Mouse (Mus musculus): ENCODE data around the gene Sec62.

GRCm38 (mm10) chr3:30869995-30870394 is 77.3 kb downstream of the Sec62 start:
- TF ChIP-seq CTCF (conservative IDR thresholded peaks at IDR 0.05 in 1 of 2, IDR thresholded peaks at IDR 0.05 in 1 of 2; ENCODE audit: low read depth in 2 of 2, low read length in 2 of 2) = no peak
- no peak for TF ChIP-seq MAFK (IDR thresholded peaks at IDR 0.05; ENCODE audit: insufficient replicate concordance, low read length)

Data from CH12.LX (cell line).